Mouse (Mus musculus): ENCODE measurements at regions not wholly inside any gene's neighbourhood (a gene's known extent, or its start where the extent isn't known, plus 50 kb on each side); places are given as distances from the start of the nearest gene placed in this dataset.

GRCm38 (mm10) chr4:73335218-73336104 is 69.4 kb downstream of the Gm11487 start:
- DNase-seq (ENCODE audit: low spot score), result peak; percentile 10
